Mouse (Mus musculus): ENCODE results near the gene Rpl23. TPM values are rescaled to one million over a fixed set of nuclear protein-coding genes. Genes with fewer than 3 reads are reported as not detected.
"Not testable (repeated sequence)": the region's sequence is repeated elsewhere in the genome, so short reads cannot be mapped to it uniquely, and the experiment has no call there.

The Rpl23 gene
- polyA plus RNA-seq, 1 experiment, result 120 TPM

DNA sequence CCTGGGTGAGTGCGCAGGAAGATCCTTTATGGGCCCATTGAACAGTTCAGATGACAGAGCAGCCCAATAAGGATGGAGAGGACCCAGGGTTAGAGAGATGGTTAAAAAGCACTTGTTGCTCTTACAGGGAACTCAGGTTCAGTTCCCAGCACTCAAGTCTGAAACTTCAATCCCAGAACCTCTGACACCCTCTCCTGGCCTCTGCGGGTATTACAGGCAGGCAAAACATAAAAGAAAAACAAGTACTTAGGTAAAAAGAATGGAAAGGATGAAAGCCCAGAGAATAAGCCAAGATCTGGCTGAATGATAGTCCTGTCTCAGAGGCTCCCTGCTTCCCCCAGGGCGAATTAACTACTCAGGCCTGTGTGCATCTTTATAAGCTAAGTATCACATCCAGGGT is 43.1 kb downstream of the Rpl23 start:
- Histone ChIP-seq H3K27me3 (ENCODE audit: control insufficient read depth, insufficient read depth, low read length) (no peaks in the 10 kb centered on the region), H3K36me3 (ENCODE audit: control insufficient read depth, insufficient read depth, low read length) (no peaks in the 10 kb centered on the region), H3K4me1 (ENCODE audit: control insufficient read depth, insufficient read depth, low read length) (peaks cover 11% of the 10 kb centered on the region), H3K4me3 (ENCODE audit: control insufficient read depth, low read depth, low read length) (no peak overlapping the region), H3K27ac (ENCODE audit: control insufficient read depth, insufficient read depth, low read depth, low read length) (no peak overlapping the region)
- TF ChIP-seq CTCF (IDR thresholded peaks at IDR 0.05; ENCODE audit: control insufficient read depth, insufficient read depth, insufficient replicate concordance, low read depth, low read length) (no peak), POLR2A (IDR thresholded peaks at IDR 0.05; ENCODE audit: control insufficient read depth, low read depth, low read length) (no peak)

DNA sequence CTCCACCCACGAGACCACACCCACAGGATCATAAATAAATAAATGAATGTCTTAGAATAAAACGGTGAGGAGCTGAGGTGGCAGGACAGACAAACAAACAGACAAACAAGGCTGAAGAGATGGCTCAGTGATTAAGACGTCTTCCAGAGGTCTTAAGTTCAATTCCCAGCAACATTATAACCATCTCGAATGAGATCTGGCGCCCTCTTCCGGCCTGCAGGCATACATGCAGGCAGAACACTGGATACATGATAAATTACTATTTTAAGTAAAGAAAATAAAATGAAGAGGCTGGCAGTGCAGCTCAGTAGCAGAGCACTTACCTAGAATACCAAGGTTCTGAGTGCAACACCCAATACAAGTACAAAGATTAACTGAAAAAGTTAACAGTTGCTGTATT is 43.5 kb downstream of the Rpl23 start:
- TF ChIP-seq CTCF (IDR thresholded peaks at IDR 0.05; ENCODE audit: control insufficient read depth, insufficient read depth, insufficient replicate concordance, low read depth, low read length) (peak; percentile 37; the same call in 1 of the 2 replicates), POLR2A (IDR thresholded peaks at IDR 0.05; ENCODE audit: control insufficient read depth, low read depth, low read length) (no peak)
- Histone ChIP-seq H3K4me3 (ENCODE audit: control insufficient read depth, low read depth, low read length) (no peak overlapping the region), H3K4me1 (ENCODE audit: control insufficient read depth, insufficient read depth, low read length) (peaks cover 8% of the 10 kb centered on the region), H3K36me3 (ENCODE audit: control insufficient read depth, insufficient read depth, low read length) (no peaks in the 10 kb centered on the region), H3K27ac (ENCODE audit: control insufficient read depth, insufficient read depth, low read depth, low read length) (no peak overlapping the region), H3K27me3 (ENCODE audit: control insufficient read depth, insufficient read depth, low read length) (no peaks in the 10 kb centered on the region)

DNA sequence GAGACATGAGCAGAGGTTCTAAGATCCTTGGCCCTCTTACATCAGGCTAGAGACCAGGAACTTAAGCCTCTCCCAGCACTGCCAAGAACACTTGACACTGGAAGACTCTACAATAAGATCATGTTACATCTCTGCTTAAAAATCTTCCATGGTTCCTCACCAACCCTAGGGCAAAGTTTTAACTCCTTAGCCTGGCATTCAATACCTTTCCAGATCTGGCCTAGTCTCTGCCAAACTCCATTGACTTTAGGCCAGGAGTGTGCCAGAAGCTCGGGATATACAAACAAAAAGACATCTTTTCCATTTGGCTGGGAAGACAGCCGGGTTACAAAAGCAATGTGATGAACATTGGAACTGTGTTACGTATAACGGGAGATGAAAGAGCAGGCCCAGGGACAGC is 44.6 kb downstream of the Rpl23 start:
- Histone ChIP-seq H3K27ac (ENCODE audit: control insufficient read depth, insufficient read depth, low read depth, low read length) (no peak overlapping the region), H3K27me3 (ENCODE audit: control insufficient read depth, insufficient read depth, low read length) (no peaks in the 10 kb centered on the region), H3K4me1 (ENCODE audit: control insufficient read depth, insufficient read depth, low read length) (no peaks in the 10 kb centered on the region), H3K36me3 (ENCODE audit: control insufficient read depth, insufficient read depth, low read length) (no peaks in the 10 kb centered on the region), H3K4me3 (ENCODE audit: control insufficient read depth, low read depth, low read length) (no peak overlapping the region)
- TF ChIP-seq POLR2A (IDR thresholded peaks at IDR 0.05; ENCODE audit: control insufficient read depth, low read depth, low read length), result no peak
- TF ChIP-seq CTCF (IDR thresholded peaks at IDR 0.05; ENCODE audit: control insufficient read depth, insufficient read depth, insufficient replicate concordance, low read depth, low read length), result no peak

DNA sequence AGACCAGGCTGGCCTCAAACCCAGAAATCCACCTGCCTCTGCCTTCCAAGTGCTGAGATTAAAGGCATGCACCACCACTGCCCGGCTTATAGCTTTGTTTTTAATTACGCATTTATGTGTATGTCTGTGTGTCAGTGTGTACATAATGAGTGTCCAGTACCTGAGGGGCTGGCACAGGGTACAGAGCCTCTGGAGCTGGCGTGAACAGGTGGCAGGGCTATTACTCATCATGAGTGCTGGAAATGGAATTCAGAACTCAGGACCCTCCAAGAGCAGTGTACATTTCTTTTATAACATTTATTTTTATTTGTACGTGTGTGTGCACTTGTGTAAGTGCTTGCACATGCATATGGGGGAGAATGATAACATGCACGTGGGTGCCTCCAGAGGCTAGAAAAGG is 45.6 kb downstream of the Rpl23 start:
- Histone ChIP-seq H3K4me3 (ENCODE audit: control insufficient read depth, low read depth, low read length) (no peak overlapping the region), H3K36me3 (ENCODE audit: control insufficient read depth, insufficient read depth, low read length) (no peaks in the 10 kb centered on the region), H3K4me1 (ENCODE audit: control insufficient read depth, insufficient read depth, low read length) (no peaks in the 10 kb centered on the region), H3K27ac (ENCODE audit: control insufficient read depth, insufficient read depth, low read depth, low read length) (no peak overlapping the region), H3K27me3 (ENCODE audit: control insufficient read depth, insufficient read depth, low read length) (no peaks in the 10 kb centered on the region)
- TF ChIP-seq CTCF (IDR thresholded peaks at IDR 0.05; ENCODE audit: control insufficient read depth, insufficient read depth, insufficient replicate concordance, low read depth, low read length) (no peak), POLR2A (IDR thresholded peaks at IDR 0.05; ENCODE audit: control insufficient read depth, low read depth, low read length) (no peak)

DNA sequence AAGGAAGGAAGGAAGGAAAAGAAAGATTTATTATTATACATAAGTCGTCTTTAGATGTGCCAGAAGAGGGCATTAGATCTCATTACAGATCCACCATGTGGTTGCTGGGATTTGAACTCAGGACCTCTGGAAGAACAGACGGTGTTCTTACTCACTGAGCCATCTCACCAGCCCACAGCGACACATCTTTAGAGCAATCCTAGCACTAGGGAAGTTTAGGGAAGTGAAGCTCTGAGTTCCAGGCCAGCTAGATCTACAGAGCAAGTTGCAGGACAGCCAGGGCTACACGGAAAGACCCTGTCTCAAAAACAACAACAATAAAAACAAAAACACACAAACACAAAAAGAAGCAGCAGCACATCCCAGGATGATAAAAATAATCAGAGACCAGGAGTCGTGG is 47.4 kb downstream of the Rpl23 start:
- H3K36me3 ChIP-seq (ENCODE audit: control insufficient read depth, insufficient read depth, low read length); H3K4me1 ChIP-seq (ENCODE audit: control insufficient read depth, insufficient read depth, low read length); H3K27me3 ChIP-seq (ENCODE audit: control insufficient read depth, insufficient read depth, low read length); H3K27ac ChIP-seq (ENCODE audit: control insufficient read depth, insufficient read depth, low read depth, low read length); H3K4me3 ChIP-seq (ENCODE audit: control insufficient read depth, low read depth, low read length): not testable (repeated sequence)

DNA sequence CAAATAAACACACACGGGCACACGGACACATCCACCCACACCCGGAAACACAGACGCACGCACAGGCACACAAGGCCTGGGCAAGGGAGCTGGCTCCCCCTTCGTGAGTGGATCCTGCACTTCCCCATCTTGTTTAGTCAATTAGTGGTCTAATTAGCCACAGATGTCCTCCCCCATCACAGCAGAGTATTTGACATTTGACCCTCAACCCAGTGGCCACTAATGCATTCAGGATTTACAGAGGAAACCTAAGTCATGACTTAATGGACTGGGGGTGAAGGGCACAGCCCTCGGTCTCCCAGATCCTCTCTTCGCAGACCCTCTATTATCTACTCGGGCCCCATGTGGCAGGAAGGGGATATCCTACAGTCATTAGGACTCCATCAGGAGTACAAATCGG is 48.5 kb downstream of the Rpl23 start:
- no peaks in the 10 kb centered on the region for H3K27me3 ChIP-seq (ENCODE audit: control insufficient read depth, insufficient read depth, low read length)
- H3K4me1 ChIP-seq (ENCODE audit: control insufficient read depth, insufficient read depth, low read length), result no peaks in the 10 kb centered on the region
- H3K36me3 ChIP-seq (ENCODE audit: control insufficient read depth, insufficient read depth, low read length), result no peaks in the 10 kb centered on the region
- TF ChIP-seq CTCF (IDR thresholded peaks at IDR 0.05; ENCODE audit: control insufficient read depth, insufficient read depth, insufficient replicate concordance, low read depth, low read length), result no peak
- no peak for TF ChIP-seq POLR2A (IDR thresholded peaks at IDR 0.05; ENCODE audit: control insufficient read depth, low read depth, low read length)
- no peak overlapping the region for H3K4me3 ChIP-seq (ENCODE audit: control insufficient read depth, low read depth, low read length)
- H3K27ac ChIP-seq (ENCODE audit: control insufficient read depth, insufficient read depth, low read depth, low read length), result no peak overlapping the region

DNA sequence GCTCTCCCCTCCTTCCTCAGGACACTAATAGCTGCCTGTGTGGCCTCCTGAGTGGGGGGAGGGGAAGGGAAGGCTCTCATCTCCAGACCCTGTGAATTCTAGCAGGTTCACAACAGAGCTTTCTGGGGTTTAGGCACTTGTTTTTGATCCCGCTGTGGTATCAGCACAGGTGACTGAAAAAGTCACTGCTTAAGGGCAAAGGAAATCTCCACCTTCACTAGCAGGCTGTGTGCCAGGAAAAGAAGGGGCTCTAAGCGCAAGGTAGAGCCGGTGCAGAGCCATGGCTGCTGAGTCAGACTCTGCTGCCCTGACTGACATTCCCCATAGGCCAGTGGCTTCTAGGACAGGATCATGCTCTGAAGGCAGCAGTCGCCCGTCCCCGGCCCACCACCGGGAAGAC is 53.5 kb downstream of the Rpl23 start:
- H3K27me3 ChIP-seq (ENCODE audit: control insufficient read depth, insufficient read depth, low read length), result no peaks in the 10 kb centered on the region
- no peaks in the 10 kb centered on the region for H3K4me1 ChIP-seq (ENCODE audit: control insufficient read depth, insufficient read depth, low read length)
- no peak overlapping the region for H3K4me3 ChIP-seq (ENCODE audit: control insufficient read depth, low read depth, low read length)
- TF ChIP-seq POLR2A (IDR thresholded peaks at IDR 0.05; ENCODE audit: control insufficient read depth, low read depth, low read length) (no peak), CTCF (IDR thresholded peaks at IDR 0.05; ENCODE audit: control insufficient read depth, insufficient read depth, insufficient replicate concordance, low read depth, low read length) (no peak)
- H3K36me3 ChIP-seq (ENCODE audit: control insufficient read depth, insufficient read depth, low read length), result no peaks in the 10 kb centered on the region
- H3K27ac ChIP-seq (ENCODE audit: control insufficient read depth, insufficient read depth, low read depth, low read length), result no peak overlapping the region

DNA sequence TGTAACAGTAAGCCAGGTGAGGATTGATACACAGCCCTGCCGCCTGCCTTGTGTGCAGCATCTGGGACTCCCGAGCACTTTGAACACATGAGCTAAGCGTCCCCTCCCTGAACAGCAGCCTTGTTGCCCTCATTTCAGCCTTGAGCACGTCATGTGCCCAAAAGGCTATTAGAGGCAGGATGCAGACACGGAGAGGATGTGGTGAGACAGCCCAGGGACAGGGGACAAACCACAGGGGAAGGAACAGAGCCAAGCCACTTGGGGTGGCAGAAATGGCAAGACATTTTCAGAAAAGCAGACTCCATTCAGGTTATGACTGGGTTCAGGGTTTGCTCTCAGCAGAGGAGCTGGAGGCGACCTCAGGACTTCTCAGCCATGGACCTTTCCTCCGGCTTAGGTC is 53.9 kb downstream of the Rpl23 start:
- Histone ChIP-seq H3K27ac (ENCODE audit: control insufficient read depth, insufficient read depth, low read depth, low read length) (no peak overlapping the region), H3K4me3 (ENCODE audit: control insufficient read depth, low read depth, low read length) (no peak overlapping the region), H3K36me3 (ENCODE audit: control insufficient read depth, insufficient read depth, low read length) (no peaks in the 10 kb centered on the region), H3K4me1 (ENCODE audit: control insufficient read depth, insufficient read depth, low read length) (no peaks in the 10 kb centered on the region), H3K27me3 (ENCODE audit: control insufficient read depth, insufficient read depth, low read length) (no peaks in the 10 kb centered on the region)
- TF ChIP-seq CTCF (IDR thresholded peaks at IDR 0.05; ENCODE audit: control insufficient read depth, insufficient read depth, insufficient replicate concordance, low read depth, low read length) (no peak), POLR2A (IDR thresholded peaks at IDR 0.05; ENCODE audit: control insufficient read depth, low read depth, low read length) (no peak)

Other genes with a start within 250 kb of the Rpl23 start
- 35.5 and 47.1 TPM in 2 replicates for gene Srcin1, start 206.3 kb downstream of the Rpl23 start, polyA plus RNA-seq (2012; rRNA removed)
- 0.47 and 0.58 TPM in 2 replicates for gene Epop, start 152.7 kb downstream of the Rpl23 start, polyA plus RNA-seq (2012; rRNA removed)
- gene Mllt6, start 119.0 kb downstream of the Rpl23 start, polyA plus RNA-seq (2012; rRNA removed), result 7.4 and 8.2 TPM in 2 replicates
- 17.6 and 17.7 TPM in 2 replicates for gene Cisd3, start 96.6 kb downstream of the Rpl23 start, polyA plus RNA-seq (2012; rRNA removed)
- gene Pcgf2, start 81.9 kb downstream of the Rpl23 start, polyA plus RNA-seq (2012; rRNA removed), result 6.4 and 8.1 TPM in 2 replicates
- 102 and 104 TPM in 2 replicates for gene Psmb3, start 79.0 kb downstream of the Rpl23 start, polyA plus RNA-seq (2012; rRNA removed)
- gene Pip4k2b, start 37.7 kb downstream of the Rpl23 start, polyA plus RNA-seq (2012; rRNA removed), result 2.5 TPM in 2 replicates
- 5.6 and 6.3 TPM in 2 replicates for gene Cwc25, start 15.9 kb downstream of the Rpl23 start, polyA plus RNA-seq (2012; rRNA removed)
- 174 and 181 TPM in 2 replicates for gene 1700001P01Rik, start 6.5 kb downstream of the Rpl23 start, polyA plus RNA-seq (2012; rRNA removed)
- 21.4 and 23.1 TPM in 2 replicates for gene Lasp1, start 16.6 kb upstream of the Rpl23 start, polyA plus RNA-seq (2012; rRNA removed)
- 2.7 and 3.5 TPM in 2 replicates for gene B230217C12Rik, start 58.3 kb upstream of the Rpl23 start, polyA plus RNA-seq (2012; rRNA removed)
- 19.8 and 25.8 TPM in 2 replicates for gene Fbxo47, start 101.7 kb upstream of the Rpl23 start, polyA plus RNA-seq (2012; rRNA removed)
- 64.4 and 70.5 TPM in 2 replicates for gene Plxdc1, start 204.0 kb upstream of the Rpl23 start, polyA plus RNA-seq (2012; rRNA removed)
- gene Arl5c, start 213.7 kb upstream of the Rpl23 start, polyA plus RNA-seq (2012; rRNA removed), result 0.20 and 0.44 TPM in 2 replicates
- 76.7 and 79.4 TPM in 2 replicates for gene Cacnb1, start 240.6 kb upstream of the Rpl23 start, polyA plus RNA-seq (2012; rRNA removed)
- 236 and 267 TPM in 2 replicates for gene Rpl19, start 244.3 kb upstream of the Rpl23 start, polyA plus RNA-seq (2012; rRNA removed)

Data from testis, adult 2 months (tissue).